Mouse (Mus musculus) adrenal gland, postnatal 14 days (tissue): ENCODE measurements around the gene Mfsd4b3. TPM values are rescaled to one million over a fixed set of nuclear protein-coding genes. Genes with fewer than 3 reads are reported as not detected.
A peak's percentile ranks its signal among the peaks of the same experiment; 100 is the strongest.
"Not testable (repeated sequence)": the region's sequence is repeated elsewhere in the genome, so short reads cannot be mapped to it uniquely, and the experiment has no call there.

ENCODE experiments used
- DNase-seq: peaks from one replicate; pipeline ENCODE4 v3.0.0; 2021; ENCODE audit warnings: mixed read lengths
- long read RNA-seq, 2 experiments: library from polyadenylated mRNA; stranded (forward); transcript quantifications; one replicate each; pipeline ENCODE4 v2.0.0; 2021
- total RNA-seq: library from RNA; stranded (reverse); gene quantifications from 2 replicates; pipeline ENCODE4 v1.2.3, GENCODE M21; 2021

Gene Mfsd4b3
- total RNA-seq, result 4.5 and 5.7 TPM in 2 replicates
- long read RNA-seq, experiment 1, partial matches to known transcripts, result 0 of 7 reads
- long read RNA-seq, experiment 1, other reads (novel, unspliced or antisense), result 5 of 7 reads
- long read RNA-seq, experiment 2, transcript Mfsd4b3-201 (4 exons, 1,787 nt), result major isoform, 5 of 9 reads
- long read RNA-seq, experiment 2, partial matches to known transcripts, result 0 of 9 reads
- long read RNA-seq, experiment 2, other reads (novel, unspliced or antisense), result 4 of 9 reads

GRCm38 (mm10) chr10:39959761-39960440 is at the start of gene Mfsd4b3:
Mfsd4b3 (minus strand) TSS chr10:39960153.
- DNase-seq, result peak; percentile 97

- DNase-seq, result no peak
Observed at GRCm38 (mm10) chr10:40009591-40009990, 49.6 kb upstream of the Mfsd4b3 start.

GRCm38 (mm10) chr10:40008847-40009246 is 48.9 kb upstream of the Mfsd4b3 start:
- not testable (repeated sequence) for DNase-seq

GRCm38 (mm10) chr10:40007953-40008352 is 48.0 kb upstream of the Mfsd4b3 start:
- no peak for DNase-seq

GRCm38 (mm10) chr10:40006963-40007362 is 47.0 kb upstream of the Mfsd4b3 start:
- peak; percentile 19 for DNase-seq

GRCm38 (mm10) chr10:40000746-40001145 is 40.8 kb upstream of the Mfsd4b3 start:
- no peak for DNase-seq

- no peak for DNase-seq
Observed at GRCm38 (mm10) chr10:39991155-39991554, 31.2 kb upstream of the Mfsd4b3 start.

- DNase-seq, result no peak
Observed at GRCm38 (mm10) chr10:39986466-39986865, 26.5 kb upstream of the Mfsd4b3 start, which contains the start of gene Mfsd4b5. Mfsd4b5 (minus strand) TSS chr10:39986646.

- DNase-seq, result no peak
Observed at GRCm38 (mm10) chr10:39982604-39983003, 22.7 kb upstream of the Mfsd4b3 start.

GRCm38 (mm10) chr10:39978231-39978630 is 18.3 kb upstream of the Mfsd4b3 start:
- no peak for DNase-seq

GRCm38 (mm10) chr10:39977346-39977745 is 17.4 kb upstream of the Mfsd4b3 start:
- DNase-seq, result no peak

- no peak for DNase-seq
Observed at GRCm38 (mm10) chr10:39975771-39976170, 15.8 kb upstream of the Mfsd4b3 start.

GRCm38 (mm10) chr10:39974982-39975381 is 15.0 kb upstream of the Mfsd4b3 start:
- no peak for DNase-seq

- DNase-seq, result no peak
Observed at GRCm38 (mm10) chr10:39967512-39967911, 7.6 kb upstream of the Mfsd4b3 start.

- DNase-seq, result no peak
Observed at GRCm38 (mm10) chr10:39961906-39962305, 2.0 kb upstream of the Mfsd4b3 start.

GRCm38 (mm10) chr10:39960441-39960822 is 479 bp upstream of the Mfsd4b3 start:
- DNase-seq, result no peak

- no peak for DNase-seq
Observed at GRCm38 (mm10) chr10:39958266-39958665, 1.7 kb downstream of the Mfsd4b3 start.

GRCm38 (mm10) chr10:39956340-39956878 is 3.5 kb downstream of the Mfsd4b3 start:
- DNase-seq, result no peak

GRCm38 (mm10) chr10:39955163-39955562 is 4.8 kb downstream of the Mfsd4b3 start:
- no peak for DNase-seq

GRCm38 (mm10) chr10:39949377-39949954 is 10.5 kb downstream of the Mfsd4b3 start:
- no peak for DNase-seq

GRCm38 (mm10) chr10:39947195-39947594 is 12.8 kb downstream of the Mfsd4b3 start:
- not testable (repeated sequence) for DNase-seq

- DNase-seq, result no peak
Observed at GRCm38 (mm10) chr10:39936553-39936952, 23.4 kb downstream of the Mfsd4b3 start.

GRCm38 (mm10) chr10:39926616-39927139 is 33.3 kb downstream of the Mfsd4b3 start, which contains the start of gene Mfsd4b2:
Mfsd4b2 (minus strand) TSS chr10:39926923.
- DNase-seq, result peak; percentile 56
